Mouse (Mus musculus): ENCODE results near the gene St3gal3. TPM values are rescaled to one million over a fixed set of nuclear protein-coding genes. Genes with fewer than 3 reads are reported as not detected.

The St3gal3 gene
- polyA plus RNA-seq, 1 experiment from 2014 or later, result 10.8 TPM

GRCm38 (mm10) chr4:118038023-118038422 lies 96.7 kb downstream of the St3gal3 start:
- ATAC-seq (ENCODE audit: low FRiP score), result no peak
- H3K4me1 ChIP-seq (replicated peaks), result peaks cover 28% of the 10 kb centered on the region
- WGBS, result 37% methylated on average over 1 of the region's 1 CpGs
- no peaks in the 10 kb centered on the region for H3K9me3 ChIP-seq
- no peaks in the 10 kb centered on the region for H3K27me3 ChIP-seq
- H3K4me3 ChIP-seq, result no peak overlapping the region
- no peak overlapping the region for H3K27ac ChIP-seq
- no peaks in the 10 kb centered on the region for H3K36me3 ChIP-seq
- no peak overlapping the region for H3K4me2 ChIP-seq
- no peak overlapping the region for H3K9ac ChIP-seq

- ATAC-seq (ENCODE audit: low FRiP score), result no peak
- H3K4me1 ChIP-seq (replicated peaks), result peaks cover 28% of the 10 kb centered on the region
- no peak overlapping the region for H3K4me2 ChIP-seq
- H3K4me3 ChIP-seq, result no peak overlapping the region
- no peaks in the 10 kb centered on the region for H3K9me3 ChIP-seq
- H3K27ac ChIP-seq, result peak overlapping the region; percentile 61; the same call in 1 of the 2 replicates
- no peaks in the 10 kb centered on the region for H3K36me3 ChIP-seq
- 26% methylated on average over 5 of the region's 5 CpGs for WGBS
- no peaks in the 10 kb centered on the region for H3K27me3 ChIP-seq
- H3K9ac ChIP-seq, result peak overlapping the region; percentile 9; the same call in 1 of the 2 replicates
Measured at GRCm38 (mm10) chr4:118037406-118037805, 97.3 kb downstream of the St3gal3 start.

- Histone ChIP-seq H3K4me1 (replicated peaks) (peaks cover 29% of the 10 kb centered on the region), H3K36me3 (no peaks in the 10 kb centered on the region), H3K9me3 (no peaks in the 10 kb centered on the region), H3K9ac (no peak overlapping the region), H3K27ac (no peak overlapping the region), H3K4me2 (no peak overlapping the region), H3K27me3 (no peaks in the 10 kb centered on the region), H3K4me3 (no peak overlapping the region)
- ATAC-seq (ENCODE audit: low FRiP score), result no peak
- 97% methylated on average over 4 of the region's 4 CpGs for WGBS
Measured at GRCm38 (mm10) chr4:118036531-118036930, 98.2 kb downstream of the St3gal3 start.

GRCm38 (mm10) chr4:118035090-118035489 lies 99.6 kb downstream of the St3gal3 start:
- H3K36me3 ChIP-seq, result no peaks in the 10 kb centered on the region
- no peaks in the 10 kb centered on the region for H3K9me3 ChIP-seq
- no peak overlapping the region for H3K9ac ChIP-seq
- no peak overlapping the region for H3K4me2 ChIP-seq
- WGBS, result 96% methylated on average over 2 of the region's 2 CpGs
- peaks cover 26% of the 10 kb centered on the region for H3K4me1 ChIP-seq (replicated peaks)
- no peak overlapping the region for H3K4me3 ChIP-seq
- no peak for ATAC-seq (ENCODE audit: low FRiP score)
- no peak overlapping the region for H3K27ac ChIP-seq
- H3K27me3 ChIP-seq, result no peaks in the 10 kb centered on the region

GRCm38 (mm10) chr4:118033026-118033425 lies 101.7 kb downstream of the St3gal3 start:
- Histone ChIP-seq H3K4me1 (replicated peaks) (peaks cover 29% of the 10 kb centered on the region), H3K4me3 (no peak overlapping the region), H3K9me3 (no peaks in the 10 kb centered on the region), H3K4me2 (no peak overlapping the region), H3K27me3 (no peaks in the 10 kb centered on the region), H3K27ac (no peak overlapping the region), H3K9ac (no peak overlapping the region), H3K36me3 (no peaks in the 10 kb centered on the region)
- ATAC-seq (ENCODE audit: low FRiP score), result no peak
- 91% methylated on average over 5 of the region's 5 CpGs for WGBS

- Histone ChIP-seq H3K4me2 (no peak overlapping the region), H3K4me1 (replicated peaks) (peaks cover 16% of the 10 kb centered on the region), H3K36me3 (no peaks in the 10 kb centered on the region), H3K4me3 (no peak overlapping the region), H3K27ac (no peak overlapping the region), H3K9me3 (no peaks in the 10 kb centered on the region), H3K9ac (no peak overlapping the region), H3K27me3 (no peaks in the 10 kb centered on the region)
- WGBS, result 91% methylated on average over 7 of the region's 7 CpGs
- ATAC-seq (ENCODE audit: low FRiP score), result no peak
Measured at GRCm38 (mm10) chr4:118031776-118032170, 102.9 kb downstream of the St3gal3 start.

- ATAC-seq (ENCODE audit: low FRiP score), result no peak
- Histone ChIP-seq H3K9ac (no peak overlapping the region), H3K36me3 (no peaks in the 10 kb centered on the region), H3K4me1 (replicated peaks) (peaks cover 16% of the 10 kb centered on the region), H3K4me2 (no peak overlapping the region), H3K27me3 (no peaks in the 10 kb centered on the region), H3K9me3 (no peaks in the 10 kb centered on the region), H3K27ac (no peak overlapping the region), H3K4me3 (no peak overlapping the region)
- WGBS, result 75% methylated on average over 6 of the region's 6 CpGs
Measured at GRCm38 (mm10) chr4:118031132-118031775, 103.5 kb downstream of the St3gal3 start.

- Histone ChIP-seq H3K27me3 (no peaks in the 10 kb centered on the region), H3K36me3 (no peaks in the 10 kb centered on the region), H3K9ac (no peak overlapping the region), H3K27ac (no peak overlapping the region), H3K4me2 (no peak overlapping the region), H3K4me1 (replicated peaks) (peaks cover 16% of the 10 kb centered on the region), H3K9me3 (no peaks in the 10 kb centered on the region), H3K4me3 (no peak overlapping the region)
- ATAC-seq (ENCODE audit: low FRiP score), result no peak
- 55% methylated on average over 5 of the region's 5 CpGs for WGBS
Measured at GRCm38 (mm10) chr4:118030330-118030729, 104.4 kb downstream of the St3gal3 start.

- no peak for ATAC-seq (ENCODE audit: low FRiP score)
- peaks cover 16% of the 10 kb centered on the region for H3K4me1 ChIP-seq (replicated peaks)
- no peak overlapping the region for H3K9ac ChIP-seq
- H3K36me3 ChIP-seq, result no peaks in the 10 kb centered on the region
- no peaks in the 10 kb centered on the region for H3K9me3 ChIP-seq
- H3K27me3 ChIP-seq, result no peaks in the 10 kb centered on the region
- no peak overlapping the region for H3K4me3 ChIP-seq
- 33% methylated on average over 6 of the region's 6 CpGs for WGBS
- no peak overlapping the region for H3K27ac ChIP-seq
- H3K4me2 ChIP-seq, result no peak overlapping the region
Measured at GRCm38 (mm10) chr4:118029892-118030291, 104.8 kb downstream of the St3gal3 start.

GRCm38 (mm10) chr4:118028994-118029393 lies 105.7 kb downstream of the St3gal3 start:
- H3K4me2 ChIP-seq, result no peak overlapping the region
- H3K27me3 ChIP-seq, result no peaks in the 10 kb centered on the region
- no peaks in the 10 kb centered on the region for H3K9me3 ChIP-seq
- H3K4me1 ChIP-seq (replicated peaks), result peaks cover 16% of the 10 kb centered on the region
- no peak overlapping the region for H3K27ac ChIP-seq
- no peak overlapping the region for H3K9ac ChIP-seq
- H3K36me3 ChIP-seq, result no peaks in the 10 kb centered on the region
- no peak for ATAC-seq (ENCODE audit: low FRiP score)
- no peak overlapping the region for H3K4me3 ChIP-seq
- WGBS, result 82% methylated on average over 9 of the region's 9 CpGs

GRCm38 (mm10) chr4:118025931-118026330 lies 108.8 kb downstream of the St3gal3 start:
- no peaks in the 10 kb centered on the region for H3K36me3 ChIP-seq
- no peak overlapping the region for H3K27ac ChIP-seq
- no peak overlapping the region for H3K9ac ChIP-seq
- H3K4me3 ChIP-seq, result no peak overlapping the region
- no peaks in the 10 kb centered on the region for H3K9me3 ChIP-seq
- H3K27me3 ChIP-seq, result no peaks in the 10 kb centered on the region
- peaks cover 10% of the 10 kb centered on the region for H3K4me1 ChIP-seq (replicated peaks)
- no peak overlapping the region for H3K4me2 ChIP-seq
- ATAC-seq (ENCODE audit: low FRiP score), result no peak
- 89% methylated on average over 7 of the region's 7 CpGs for WGBS

GRCm38 (mm10) chr4:118025381-118025780 lies 109.3 kb downstream of the St3gal3 start:
- 95% methylated on average over 7 of the region's 7 CpGs for WGBS
- Histone ChIP-seq H3K9me3 (no peaks in the 10 kb centered on the region), H3K27ac (no peak overlapping the region), H3K27me3 (no peaks in the 10 kb centered on the region), H3K9ac (no peak overlapping the region), H3K36me3 (no peaks in the 10 kb centered on the region), H3K4me1 (replicated peaks) (peaks cover 9% of the 10 kb centered on the region), H3K4me2 (no peak overlapping the region), H3K4me3 (no peak overlapping the region)
- no peak for ATAC-seq (ENCODE audit: low FRiP score)

GRCm38 (mm10) chr4:118022811-118023210 lies 111.9 kb downstream of the St3gal3 start:
- Histone ChIP-seq H3K9ac (no peak overlapping the region), H3K27ac (no peak overlapping the region), H3K27me3 (no peaks in the 10 kb centered on the region), H3K4me1 (replicated peaks) (peaks cover 8% of the 10 kb centered on the region; the same call in 1 of the 2 replicates), H3K4me3 (no peak overlapping the region), H3K4me2 (no peak overlapping the region), H3K36me3 (no peaks in the 10 kb centered on the region), H3K9me3 (no peaks in the 10 kb centered on the region)
- no peak for ATAC-seq (ENCODE audit: low FRiP score)
- WGBS, result 91% methylated on average over 3 of the region's 3 CpGs
